Mouse (Mus musculus) MEL-GATA-1-ER (cell line): ENCODE data around the gene Zdhhc20.
A peak's percentile ranks its signal among the peaks of the same experiment; 100 is the strongest.
"Not testable (repeated sequence)": the region's sequence is repeated elsewhere in the genome, so short reads cannot be mapped to it uniquely, and the experiment has no call there.

ENCODE experiments used
- DNase-seq: peaks from one replicate; pipeline ENCODE4 v3.0.0-alpha.2; 2012; ENCODE audit warnings: low read depth; ENCODE audit errors: extremely low read depth

The Zdhhc20 gene

DNA sequence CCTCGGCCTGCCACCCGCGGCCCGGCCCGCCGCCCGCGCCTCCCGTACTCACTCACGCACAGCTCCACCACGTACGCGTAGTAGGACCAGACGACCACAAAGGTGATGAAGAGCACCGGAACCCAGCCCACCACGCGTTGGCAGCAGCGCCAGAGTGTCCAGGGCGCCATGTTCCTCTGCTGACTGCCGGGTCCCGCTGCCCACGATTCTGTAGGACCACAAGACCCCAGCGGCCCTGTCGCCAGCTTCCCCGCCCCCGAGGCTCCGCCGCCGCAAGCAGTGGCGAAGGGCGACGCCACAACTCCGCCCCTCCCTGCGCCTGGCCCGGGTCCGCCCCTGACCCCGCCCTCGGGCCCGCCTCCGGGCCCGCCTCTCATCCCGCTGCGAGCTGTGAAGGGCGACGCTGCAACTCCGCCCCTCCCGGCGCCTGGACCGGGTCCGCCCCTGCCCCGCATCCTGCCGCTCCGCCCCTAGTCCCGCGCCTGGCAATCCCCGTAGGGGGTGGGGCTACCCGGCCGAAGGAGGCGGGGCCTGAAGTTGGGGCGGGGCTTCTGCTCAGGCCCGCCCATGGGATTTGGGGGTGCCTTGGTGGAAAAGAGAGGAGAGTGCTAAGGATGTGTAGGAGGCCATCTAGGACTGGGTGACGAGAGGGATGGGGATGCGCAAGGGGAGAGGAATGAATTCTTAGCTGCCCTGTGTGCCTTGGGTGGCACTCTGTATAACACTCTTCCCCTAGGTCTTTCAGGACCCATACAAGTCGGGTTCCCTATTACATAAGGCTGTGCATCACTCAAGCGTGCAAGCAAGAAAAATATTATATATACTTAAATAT, at the start of gene Zdhhc20:
Gene Zdhhc20, minus strand, starts transcription at position 266 of the 832 bp plus-strand sequence.
- peak; percentile 57 for DNase-seq

DNA sequence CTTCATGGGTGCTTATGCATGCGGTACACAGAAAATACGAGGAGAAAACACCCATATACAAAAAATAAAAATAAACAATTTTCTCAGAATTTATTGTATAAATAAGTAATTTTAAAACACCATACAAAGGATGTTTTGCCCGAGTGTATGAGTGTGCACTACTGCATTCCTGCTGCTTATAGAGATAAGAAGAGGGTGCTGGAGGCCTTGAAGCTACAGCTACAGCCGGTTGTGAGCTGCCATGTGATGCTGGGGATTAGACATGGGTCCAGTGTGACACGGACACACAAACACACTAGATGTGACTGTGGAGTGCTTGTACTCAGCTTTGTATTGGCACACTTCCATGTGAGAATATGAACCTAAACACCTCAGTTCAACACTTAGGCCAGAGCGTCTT, 47.2 kb upstream of the Zdhhc20 start:
- no peak for DNase-seq

DNA sequence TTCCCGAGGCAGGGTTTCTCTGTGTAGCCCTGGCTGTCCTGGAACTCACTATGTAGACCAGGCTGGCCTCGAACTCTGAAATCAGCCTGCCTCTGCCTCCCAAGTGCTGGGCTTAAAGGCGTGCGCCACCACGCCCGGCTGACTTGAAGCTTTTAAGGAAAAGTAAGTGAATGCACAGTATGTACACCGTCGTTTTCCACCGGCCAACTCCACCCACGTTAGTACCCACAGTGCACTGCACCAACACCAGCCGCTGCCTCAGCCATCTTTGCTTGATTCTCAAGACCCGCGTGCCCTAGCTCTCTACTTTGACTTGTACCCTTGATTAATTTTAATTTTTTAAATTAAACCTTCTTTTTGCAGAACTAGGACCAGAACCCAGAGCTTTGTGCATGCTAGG, 44.6 kb upstream of the Zdhhc20 start:
- DNase-seq = no peak

DNA sequence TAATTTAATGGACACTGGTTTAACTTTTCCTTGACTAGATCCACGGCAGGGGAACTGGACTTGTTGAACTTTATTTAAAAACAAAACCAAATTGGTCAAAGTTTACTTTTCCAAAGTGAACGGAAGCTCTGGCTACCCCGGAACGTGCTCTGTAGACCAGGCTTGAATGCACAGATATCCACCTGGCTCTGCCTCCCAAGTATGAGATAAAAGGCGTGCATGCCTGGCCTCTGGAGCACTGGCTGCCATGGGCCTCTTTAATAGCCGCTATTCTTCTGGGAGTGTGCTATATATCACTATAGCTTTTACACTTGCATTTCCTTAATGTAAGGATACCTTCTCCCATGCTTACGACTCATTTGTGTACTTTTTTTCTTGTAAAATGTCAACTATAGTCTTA, 43.5 kb upstream of the Zdhhc20 start:
- no peak for DNase-seq

DNA sequence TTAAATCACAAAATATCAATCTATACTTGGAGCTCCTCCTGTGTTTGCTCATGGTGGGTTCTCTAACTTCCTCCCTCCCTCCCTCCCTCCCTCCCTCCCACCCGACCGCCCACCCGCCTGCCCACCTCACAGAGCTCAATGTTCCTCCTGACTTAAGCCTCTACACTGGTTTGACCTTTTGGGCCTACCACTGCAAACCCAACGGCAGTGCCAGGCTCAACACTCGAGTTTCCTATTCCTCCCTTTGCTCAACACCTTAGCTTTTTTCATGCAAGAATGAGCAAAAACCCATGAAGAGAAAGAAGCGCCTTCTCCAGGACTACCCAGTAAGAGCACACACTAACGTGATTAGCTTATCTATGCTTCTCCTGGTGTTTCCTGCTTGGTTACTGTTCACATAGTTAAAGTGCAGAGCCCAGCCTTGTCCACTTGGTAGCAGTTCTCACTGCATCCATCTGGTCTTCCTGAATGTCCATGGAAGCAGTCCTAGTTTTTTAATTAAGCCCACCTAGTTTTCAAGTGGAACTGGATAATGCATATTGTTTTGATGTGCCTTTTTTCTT, 42.9 kb upstream of the Zdhhc20 start:
- peak; percentile 80 for DNase-seq

DNA sequence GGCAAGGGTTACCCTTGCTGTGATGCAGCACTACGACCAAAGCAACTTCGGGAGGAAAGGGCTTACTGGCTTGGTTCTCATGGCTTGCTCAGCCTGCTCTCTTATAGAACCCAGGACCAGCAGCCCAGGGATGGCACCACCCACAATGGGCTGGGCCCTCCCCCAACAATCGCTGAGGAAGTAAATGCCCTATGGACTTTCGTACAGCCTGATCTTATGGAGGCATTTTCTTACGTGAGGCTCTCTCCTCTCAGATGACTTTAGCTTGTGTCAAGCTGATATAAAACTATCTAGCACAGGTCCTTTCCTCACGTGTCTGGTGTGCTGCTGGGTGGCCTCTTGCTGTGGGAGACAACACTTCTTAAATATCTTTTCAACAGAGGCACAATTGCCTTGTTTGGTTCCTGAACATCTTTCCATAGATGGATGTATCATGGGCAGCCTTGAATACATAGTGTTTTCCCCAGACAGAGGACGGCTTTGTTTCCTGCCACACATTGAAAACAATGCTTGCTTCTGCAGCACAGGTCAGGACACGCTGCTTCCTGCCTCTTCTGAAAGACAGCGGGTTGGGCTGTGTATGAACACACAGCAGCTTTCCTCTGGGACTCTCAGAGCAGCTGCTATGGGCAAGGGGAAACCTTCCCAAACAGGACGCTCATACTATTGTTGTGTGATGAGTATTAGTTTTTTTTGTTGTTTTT, 31.5 kb upstream of the Zdhhc20 start:
- no peak for DNase-seq

DNA sequence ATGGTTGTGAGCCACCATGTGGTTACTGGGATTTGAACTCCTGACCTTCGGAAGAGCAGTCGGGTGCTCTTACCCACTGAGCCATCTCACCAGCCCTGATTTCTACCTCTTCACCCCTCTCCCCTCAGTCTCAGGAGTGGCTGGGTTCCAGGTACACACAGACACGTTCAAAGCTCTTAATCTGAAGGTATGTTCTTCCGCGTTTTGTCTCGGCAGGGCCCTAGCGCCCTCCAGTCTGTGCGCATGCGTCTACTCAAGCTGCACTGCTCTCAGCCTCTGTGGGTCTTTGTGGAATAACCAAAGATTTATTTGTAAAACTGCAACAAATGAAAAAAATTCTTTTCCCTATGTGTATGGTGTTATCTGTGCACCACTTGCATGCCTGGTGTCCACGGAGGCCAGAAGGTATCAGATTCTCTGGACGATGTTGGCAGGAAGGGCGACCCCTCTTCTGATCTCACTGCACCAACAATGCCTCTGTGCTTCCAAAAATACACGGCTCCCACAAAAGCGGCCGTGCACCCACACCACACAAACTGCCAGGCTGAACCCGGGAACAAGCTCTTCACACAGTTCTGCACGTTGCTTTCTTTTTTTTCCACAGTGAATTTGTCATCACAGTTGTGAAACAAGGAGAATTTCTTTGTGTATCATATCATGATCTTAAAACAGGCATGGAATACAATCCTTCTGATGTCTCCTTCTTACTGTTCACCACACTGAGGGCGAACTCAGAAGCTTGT, 30.7 kb upstream of the Zdhhc20 start:
- DNase-seq = no peak

DNA sequence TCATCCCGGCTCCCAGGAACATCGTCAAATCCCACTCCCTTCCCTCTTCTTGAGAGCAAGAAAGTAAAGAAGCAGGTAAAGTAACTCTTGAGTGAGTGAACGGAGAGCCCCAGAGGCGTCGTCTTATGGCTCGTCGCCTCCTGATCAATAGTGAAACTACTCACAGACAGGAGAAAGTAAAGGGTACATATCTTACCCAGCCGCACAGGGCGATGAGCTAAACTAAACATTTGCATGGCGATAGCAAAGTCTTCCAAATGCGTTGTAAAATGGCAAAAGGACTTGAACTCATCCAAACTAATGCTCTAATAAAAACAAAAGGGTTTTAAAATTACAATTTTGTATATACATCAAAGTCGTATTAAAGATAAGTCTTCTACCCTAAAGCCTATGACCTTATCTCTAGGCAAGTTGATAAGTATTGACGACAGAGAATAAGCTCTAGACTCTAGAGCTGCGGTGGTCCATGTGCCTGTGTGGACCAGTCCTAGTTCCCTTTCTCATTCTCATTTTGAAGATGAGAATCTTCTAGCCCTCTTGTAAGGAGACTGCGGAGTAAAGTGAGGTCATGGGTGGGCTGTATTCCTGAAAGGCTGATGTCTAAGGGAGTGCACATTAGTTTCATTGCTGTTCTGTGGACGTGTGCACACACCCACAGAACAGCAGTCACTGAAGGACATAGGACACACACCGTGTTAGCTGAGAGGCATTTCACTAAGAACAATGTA, 29.2 kb upstream of the Zdhhc20 start:
- DNase-seq = no peak

DNA sequence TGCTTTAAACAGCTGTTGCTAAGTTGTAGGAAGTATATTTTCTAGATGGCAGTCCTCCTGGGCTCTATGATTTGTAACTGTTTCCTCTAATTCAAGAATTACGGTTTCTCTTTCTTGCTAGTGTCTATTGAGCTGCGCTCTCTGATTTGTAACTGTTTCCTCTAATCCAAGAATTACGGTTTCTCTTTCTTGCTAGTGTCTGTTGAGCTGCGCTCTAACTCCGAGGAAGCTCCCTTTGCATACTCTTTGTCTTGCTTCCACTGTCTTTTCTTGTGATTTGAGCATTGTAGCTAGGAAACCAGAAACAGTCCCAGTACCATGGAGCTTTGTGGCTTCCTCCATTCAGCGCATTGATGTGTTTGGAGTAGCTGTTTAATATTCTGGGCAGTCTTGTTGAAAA, 25.3 kb upstream of the Zdhhc20 start:
- no peak for DNase-seq

DNA sequence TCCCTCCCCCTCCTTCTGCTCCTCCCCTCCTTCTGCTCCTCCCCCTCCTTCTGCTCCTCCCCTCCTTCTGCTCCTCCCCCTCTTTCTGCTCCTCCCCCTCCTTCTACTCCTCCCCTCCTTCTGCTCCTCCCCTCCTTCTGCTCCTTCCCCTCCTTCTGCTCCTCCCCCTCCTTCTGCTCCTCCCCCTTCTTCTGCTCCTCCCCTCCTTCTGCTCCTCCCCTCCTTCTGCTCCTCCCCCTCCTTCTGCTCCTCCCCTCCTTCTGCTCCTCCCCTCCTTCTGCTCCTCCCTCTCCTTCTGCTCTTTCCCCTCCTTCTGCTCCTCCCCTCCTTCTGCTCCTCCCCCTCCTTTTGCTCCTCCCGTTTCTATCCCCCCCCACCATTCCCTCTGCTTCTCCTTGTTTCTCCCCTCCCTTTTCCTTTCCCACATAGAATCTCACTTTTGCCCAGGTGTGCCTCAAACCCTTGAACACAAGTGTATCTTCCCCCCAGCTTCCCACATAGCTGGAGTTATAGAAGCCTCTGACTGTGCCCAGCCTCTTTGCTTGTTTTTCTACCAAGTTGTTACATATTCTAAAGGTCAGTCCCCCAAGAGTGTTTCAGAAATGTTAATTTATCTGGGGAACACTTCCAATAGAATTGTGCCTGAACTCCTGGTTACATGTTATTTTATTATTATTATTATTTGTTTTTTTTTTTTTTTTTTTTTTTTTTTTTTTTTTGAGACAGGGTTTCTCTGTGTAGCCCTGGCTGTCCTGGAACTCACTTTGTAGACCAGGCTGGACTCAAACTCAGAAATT, 22.3 kb upstream of the Zdhhc20 start:
- DNase-seq = not testable (repeated sequence)

DNA sequence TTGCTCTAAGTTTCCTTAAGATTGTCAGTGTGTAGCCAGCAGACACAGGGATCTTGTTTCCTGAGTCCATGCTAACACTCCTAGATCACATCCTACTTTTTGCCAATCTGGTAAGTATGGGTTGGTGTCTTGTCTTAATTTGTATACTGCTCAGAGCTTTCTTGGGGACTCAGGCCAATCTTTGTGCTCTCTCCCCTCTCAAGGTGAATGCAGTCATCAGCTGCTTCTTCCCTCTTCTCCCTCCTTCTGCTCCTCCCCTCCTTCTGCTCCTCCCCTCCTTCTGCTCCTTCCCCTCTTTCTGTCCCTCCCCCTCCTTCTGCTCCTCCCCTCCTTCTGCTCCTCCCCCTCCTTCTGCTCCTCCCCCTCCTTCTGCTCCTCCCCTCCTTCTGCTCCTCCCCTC, 21.7 kb upstream of the Zdhhc20 start:
- not testable (repeated sequence) for DNase-seq

DNA sequence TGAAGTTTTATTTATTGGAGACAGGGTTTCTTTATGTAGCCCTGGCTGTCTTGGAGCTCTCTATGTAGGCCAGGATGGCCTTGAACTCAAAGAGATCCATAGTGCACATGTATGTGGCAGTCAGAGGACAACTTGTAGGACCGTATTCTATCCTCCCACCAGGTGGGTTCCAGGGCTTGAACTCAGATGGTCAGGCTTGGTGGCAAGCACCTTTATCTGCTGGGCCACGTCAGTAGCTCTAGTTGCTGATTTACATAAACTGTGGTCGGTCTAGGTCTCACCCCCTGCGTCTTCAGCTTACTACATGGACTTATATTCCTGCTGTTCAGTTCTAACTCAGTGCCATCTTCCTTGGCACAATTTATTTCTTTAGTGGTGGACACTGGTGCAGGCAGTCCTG, 21.2 kb upstream of the Zdhhc20 start:
- no peak for DNase-seq

DNA sequence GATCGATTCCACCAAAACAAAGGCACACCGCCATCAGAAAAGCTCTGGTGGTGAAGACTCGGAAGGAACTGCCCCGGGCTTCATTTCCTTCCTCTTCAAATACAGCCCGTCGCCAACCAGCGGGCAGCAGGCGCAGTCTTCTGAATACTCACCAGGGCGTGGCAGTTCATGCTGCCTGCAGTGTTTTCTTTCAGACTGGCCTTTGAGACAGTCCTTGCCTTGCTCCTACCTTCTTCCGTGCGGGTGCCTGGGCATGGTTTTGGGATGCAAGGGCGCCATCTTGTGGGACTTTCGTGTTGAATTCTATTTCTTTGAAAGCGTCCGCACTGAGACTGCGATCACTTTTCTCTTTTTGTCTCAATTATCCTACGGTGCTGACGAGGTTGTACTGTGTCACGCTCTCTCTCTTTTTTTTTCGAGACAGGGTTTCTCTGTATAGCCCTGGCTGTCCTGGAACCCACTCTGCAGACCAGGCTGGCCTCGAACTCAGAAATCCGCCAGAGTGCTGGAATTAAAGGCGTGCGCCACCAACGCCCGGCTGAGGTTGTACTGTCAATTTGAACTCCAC, 20.5 kb upstream of the Zdhhc20 start:
- DNase-seq = peak; percentile 88

DNA sequence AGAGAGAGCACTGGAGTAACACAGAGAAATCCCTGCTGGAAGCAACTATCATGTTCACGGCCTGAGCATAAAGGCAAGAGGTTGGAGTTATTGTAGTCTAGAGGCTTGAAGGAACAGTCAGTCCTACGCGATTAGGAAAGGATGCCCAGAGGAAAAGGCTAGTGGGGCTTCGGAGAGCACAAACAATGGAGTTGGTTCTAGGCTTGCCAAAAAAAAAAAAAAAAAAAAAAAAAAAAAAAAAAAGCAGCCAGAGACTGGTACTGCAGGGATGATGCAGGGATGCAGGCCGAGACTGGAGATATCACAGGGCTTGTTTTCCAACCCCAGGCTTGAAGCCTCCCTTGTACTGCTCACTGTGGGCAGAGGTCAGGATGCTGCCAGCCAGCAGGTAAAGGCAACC, 19.2 kb upstream of the Zdhhc20 start:
- no peak for DNase-seq

DNA sequence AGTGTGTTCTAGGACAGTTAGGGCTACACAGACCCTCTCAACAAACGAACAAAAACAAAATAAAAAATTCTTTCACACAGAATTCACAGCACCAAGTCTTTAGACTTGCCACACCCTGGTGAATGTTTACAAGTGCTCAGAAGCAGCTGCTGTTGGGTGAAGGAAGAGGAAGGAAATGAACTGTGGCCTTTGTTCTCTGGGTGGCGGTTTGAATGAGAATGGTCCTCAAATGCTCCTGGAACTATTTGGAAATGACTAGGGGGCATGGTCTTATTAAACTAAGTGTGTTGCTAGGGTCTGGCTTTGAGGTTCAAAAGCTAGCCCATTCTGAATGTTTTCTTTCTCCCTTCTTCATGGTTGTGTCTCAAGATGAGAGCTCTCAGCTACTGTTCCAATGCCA, 18.4 kb upstream of the Zdhhc20 start:
- DNase-seq = no peak

DNA sequence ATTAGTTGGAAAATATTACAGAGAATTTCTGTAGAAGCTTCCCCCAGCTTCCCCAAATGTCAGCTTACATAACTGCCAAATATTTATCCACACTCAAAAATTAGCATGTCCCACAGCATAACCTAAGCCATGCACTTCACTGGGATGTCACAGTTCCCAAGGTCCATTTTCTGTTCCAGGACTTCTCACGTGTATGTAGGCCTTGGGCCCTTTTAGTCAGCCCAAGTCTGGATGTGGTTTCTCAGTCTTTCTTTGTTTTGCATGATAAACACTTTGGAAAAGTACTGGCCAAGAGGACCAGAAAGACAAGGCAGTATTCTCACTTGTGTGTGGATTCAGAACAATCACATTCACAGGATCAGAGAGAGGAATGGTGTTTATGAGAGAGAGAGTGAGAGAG, 11.9 kb upstream of the Zdhhc20 start:
- DNase-seq = no peak

DNA sequence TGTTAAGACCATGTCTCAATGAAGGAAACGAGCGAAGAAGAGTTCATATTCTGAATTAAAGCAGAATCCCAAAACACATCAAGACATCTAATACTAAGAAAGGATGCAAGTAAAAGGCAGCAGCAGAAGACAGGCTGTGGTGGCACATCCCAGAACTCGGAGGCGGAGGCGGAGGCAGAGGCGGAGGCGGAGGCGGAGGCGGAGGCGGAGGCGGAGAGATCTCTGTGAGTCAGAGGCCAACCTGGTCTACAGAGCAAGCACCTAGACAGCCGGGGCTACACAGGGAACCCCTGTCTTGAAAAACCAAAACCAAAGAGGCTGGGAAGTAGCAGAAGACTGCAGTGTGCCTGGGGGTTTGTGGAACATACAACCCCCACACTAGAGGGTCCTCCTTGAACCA, 6.8 kb upstream of the Zdhhc20 start:
- no peak for DNase-seq

DNA sequence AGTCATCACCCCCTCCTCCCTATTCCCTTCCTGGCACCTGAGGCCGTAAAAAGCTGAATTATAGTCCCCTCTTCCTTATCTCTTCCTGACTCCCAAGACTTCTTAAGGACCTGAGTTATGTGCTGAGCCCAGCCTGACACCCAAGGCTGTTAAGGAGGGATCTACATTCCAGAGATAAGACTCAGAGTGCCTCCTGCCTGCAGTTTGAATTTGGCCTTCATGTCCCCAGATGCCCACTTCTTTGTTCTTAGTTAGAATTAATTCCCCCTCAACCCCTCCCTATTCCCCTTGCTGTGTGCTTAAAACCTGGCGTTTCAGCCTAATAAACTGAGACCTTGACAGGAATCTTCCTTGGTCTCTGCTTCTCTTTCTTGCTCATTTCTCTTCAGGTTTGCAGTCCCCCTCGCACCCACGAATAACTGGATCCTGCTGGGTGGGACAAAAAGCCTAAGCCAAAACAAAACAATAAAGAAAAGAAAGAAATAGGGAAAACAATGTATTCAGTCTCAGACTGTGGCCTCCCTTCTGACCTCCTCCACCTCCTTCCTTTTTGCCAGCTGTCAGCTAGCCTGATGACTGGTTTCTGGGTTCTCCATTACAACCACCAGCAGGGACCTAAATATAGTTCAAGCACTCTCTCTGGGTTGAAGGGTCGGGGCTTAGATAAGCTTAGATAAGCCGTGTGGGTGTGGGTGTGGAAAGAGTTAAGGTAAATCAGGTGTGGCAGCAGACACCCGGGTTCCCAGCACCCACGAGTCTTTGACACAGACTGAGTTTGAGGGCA, 6.2 kb upstream of the Zdhhc20 start:
- not testable (repeated sequence) for DNase-seq

DNA sequence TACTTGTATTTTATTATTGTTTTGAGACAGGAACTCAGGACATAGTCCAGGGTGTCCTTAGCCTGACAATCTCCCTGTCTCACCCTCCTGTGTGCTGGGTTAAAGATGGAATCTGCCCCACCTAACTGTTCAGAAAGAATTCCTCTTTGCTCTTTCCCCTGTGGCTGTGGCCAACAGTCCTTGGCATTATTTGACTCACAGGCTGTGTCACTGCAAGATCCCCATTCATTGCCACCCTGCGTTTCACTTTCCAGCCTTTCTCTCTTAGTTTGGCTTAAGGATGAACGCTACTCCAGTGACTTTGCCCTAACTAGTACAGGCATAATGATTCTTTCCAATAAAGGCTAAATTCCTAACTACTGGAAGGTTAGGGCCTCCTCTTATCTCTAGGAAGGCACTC, 4.3 kb upstream of the Zdhhc20 start:
- DNase-seq = no peak
